Mouse (Mus musculus): ENCODE measurements around the gene Gm20517. TPM values are rescaled to one million over a fixed set of nuclear protein-coding genes. Genes with fewer than 3 reads are reported as not detected.
A peak's percentile ranks its signal among the peaks of the same experiment; 100 is the strongest.
"Not testable (repeated sequence)": the region's sequence is repeated elsewhere in the genome, so short reads cannot be mapped to it uniquely, and the experiment has no call there.

The Gm20517 gene
- total RNA-seq, 2 experiments from 2014 or later, result 3.0 to 3.5 TPM

GRCm38 (mm10) chr17:47595248-47596161 lies 15.9 kb upstream of the Gm20517 start:
- intact Hi-C loops (cut with DNase I), result loop anchor here (1.0 to 2.0 kb wide), 2 partner anchors 73 to 84 kb away; no protein-coding TSS in a partner anchor
- DNase-seq, result peak; percentile 77

GRCm38 (mm10) chr17:47596162-47596838 lies 15.1 kb upstream of the Gm20517 start:
- intact Hi-C loops (cut with DNase I), result loop anchor here (1.0 kb wide), 1 partner anchor 85 kb away; no protein-coding TSS in a partner anchor
- DNase-seq, result peak; percentile 28 to 41

DNA sequence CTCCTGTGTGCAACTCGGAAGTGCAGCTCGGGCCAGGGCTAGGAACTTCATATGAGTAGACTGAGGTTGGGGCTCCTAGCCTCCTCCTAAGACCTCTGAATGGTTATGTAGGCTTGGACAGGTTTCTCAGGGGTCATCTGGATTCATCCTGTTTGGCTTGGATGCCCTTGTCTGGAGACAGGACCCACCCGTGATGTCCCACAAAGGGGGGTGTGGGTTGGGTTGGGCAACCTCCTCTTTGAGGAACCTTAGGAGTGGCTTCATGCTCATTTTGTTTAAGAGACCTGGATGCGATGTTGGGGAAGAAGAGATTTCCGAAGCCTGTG lies 14.6 kb upstream of the Gm20517 start:
- peak in 1 of 2 experiments; percentile 23 for DNase-seq
- intact Hi-C loops (cut with DNase I), result loop anchor here (1.0 kb wide), 1 partner anchor 86 kb away; no protein-coding TSS in a partner anchor

- intact Hi-C loops (cut with DNase I), result no loop called here
- peak; percentile 21 to 26 for DNase-seq
Observed at GRCm38 (mm10) chr17:47597261-47597660, 14.1 kb upstream of the Gm20517 start.

DNA sequence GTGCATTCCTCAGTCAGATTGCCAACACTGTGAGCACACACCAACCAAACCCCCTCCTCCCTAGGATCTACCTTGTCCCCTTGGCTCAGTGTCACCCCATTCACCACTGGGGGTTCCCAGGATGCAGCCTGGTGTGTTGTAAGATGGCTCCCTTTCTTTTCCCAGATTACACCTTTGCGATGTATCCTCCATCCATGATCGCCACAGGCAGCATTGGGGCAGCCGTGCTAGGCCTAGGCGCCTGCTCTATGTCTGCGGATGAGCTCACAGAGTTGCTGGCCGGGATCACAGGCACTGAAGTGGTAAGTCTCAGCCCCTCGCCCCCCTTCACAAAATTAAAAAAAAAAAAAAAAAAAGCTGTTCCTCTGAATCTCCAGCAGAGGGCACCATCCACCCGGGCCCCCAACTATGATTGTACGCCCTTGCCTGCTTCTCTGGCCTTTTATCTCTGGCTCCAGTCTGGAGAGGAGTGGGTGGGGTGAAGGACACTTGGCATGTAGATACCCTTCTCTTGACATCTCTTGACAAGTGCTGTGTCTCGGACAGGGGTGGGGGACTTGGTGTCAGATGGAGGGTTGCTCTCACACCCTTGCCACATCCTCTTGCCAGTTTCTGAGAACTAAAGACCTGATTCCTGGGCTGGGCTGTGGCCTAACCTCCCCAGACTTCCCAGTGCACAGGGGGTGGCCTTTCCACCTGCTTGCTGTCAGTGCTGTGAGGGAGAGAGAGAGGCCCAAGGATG lies 13.4 kb upstream of the Gm20517 start:
- intact Hi-C loops (cut with DNase I), result no loop called here
- DNase-seq, result peak; percentile 53 to 76

DNA sequence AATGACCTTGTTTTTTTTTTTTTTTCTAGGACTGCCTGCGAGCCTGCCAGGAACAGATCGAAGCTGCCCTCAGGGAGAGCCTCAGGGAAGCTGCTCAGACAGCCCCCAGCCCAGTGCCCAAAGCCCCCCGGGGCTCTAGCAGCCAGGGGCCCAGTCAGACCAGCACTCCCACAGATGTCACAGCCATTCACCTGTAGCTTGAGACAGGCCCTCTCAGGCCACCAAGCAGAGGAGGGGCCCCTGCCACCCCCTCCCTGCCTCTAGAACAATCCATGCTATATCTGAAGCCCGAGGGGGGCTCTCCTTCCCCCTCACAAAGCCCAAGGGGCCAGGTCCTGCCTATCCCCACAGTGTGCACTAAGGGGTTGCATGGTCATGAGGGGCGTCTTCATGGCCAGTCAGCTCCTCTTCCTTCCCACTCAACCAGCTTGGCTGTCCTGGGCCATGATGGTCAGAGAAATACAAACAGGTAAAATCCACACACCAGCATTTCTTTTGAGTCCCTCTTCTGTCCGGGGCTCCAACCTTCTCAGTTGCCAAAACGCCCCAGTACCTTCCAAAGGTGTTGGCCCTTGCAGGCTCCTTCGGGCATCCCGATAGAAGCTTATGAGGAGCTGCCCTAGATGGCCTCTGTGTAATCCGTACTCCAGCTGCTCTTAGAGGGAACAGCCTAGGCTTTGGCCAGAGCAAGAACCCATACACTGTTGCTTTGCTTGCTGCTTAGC lies 12.6 kb upstream of the Gm20517 start:
- DNase-seq, result peak in 1 of 2 experiments; percentile 7
- intact Hi-C loops (cut with DNase I), result not testable (repeated sequence)

- intact Hi-C loops (cut with DNase I), result no loop called here
- peak; percentile 48 to 52 for DNase-seq
Observed at GRCm38 (mm10) chr17:47599511-47600297, 11.7 kb upstream of the Gm20517 start.

DNA sequence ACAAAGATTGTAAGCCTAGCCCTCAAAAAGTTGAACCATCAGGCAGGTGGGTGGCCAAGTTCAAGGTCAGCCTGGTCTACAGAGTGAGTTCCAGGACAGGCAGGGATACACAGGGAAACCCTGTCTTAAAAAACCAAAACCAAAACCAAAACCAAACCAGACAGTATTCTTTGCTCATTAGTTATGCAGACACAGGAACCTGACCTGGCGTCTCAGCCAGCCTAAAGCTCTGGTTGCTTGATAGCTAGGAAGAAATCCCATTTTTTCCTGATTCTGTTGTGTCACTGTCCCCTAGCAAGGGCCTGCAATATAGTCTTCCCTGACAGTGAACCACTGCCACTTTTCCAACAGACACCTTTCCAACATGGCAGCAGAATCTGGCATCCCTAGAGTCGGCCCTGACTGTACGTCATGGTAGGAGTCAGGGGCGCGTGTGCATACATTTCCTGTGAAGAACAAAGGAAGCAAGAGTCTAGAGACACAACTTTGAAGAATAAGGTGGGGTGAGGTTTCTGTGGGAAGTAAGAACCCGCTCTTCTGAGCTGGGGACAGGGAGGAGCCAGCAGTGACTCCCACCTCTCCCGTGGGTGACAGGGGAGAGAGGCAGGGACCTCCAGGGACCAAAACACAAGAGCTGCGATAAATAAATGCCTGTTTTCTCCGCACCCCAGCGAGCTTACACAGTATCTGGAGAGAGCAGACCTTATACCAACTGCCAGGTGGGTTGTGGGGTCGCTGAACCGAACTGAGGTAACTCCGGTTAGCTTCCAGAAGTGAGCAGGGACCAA lies 10.6 kb upstream of the Gm20517 start:
- intact Hi-C loops (cut with DNase I), result no loop called here
- DNase-seq, result no peak

- intact Hi-C loops (cut with DNase I), result no loop called here
- DNase-seq, result no peak
Observed at GRCm38 (mm10) chr17:47601389-47601755, 10.0 kb upstream of the Gm20517 start.

DNA sequence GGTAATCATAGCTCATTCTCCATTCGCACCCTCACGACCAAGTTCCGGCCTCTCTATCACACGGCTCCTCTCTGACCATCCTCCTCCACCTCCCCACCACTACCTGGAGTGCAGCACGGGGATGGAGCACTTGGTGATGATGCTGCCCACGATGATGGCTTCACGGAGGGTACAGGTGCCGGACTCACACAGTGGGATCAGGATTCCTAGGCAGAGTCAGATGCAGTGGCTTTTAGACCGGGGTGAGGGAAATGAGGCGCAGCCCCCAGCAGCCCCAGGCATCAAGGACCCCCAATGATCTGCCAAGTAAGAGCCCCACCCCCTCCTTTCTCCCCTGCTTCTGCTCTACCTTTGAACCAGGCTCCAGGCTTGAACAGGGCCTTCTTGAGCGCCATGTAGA lies 9.1 kb upstream of the Gm20517 start:
- intact Hi-C loops (cut with DNase I), result no loop called here

DNA sequence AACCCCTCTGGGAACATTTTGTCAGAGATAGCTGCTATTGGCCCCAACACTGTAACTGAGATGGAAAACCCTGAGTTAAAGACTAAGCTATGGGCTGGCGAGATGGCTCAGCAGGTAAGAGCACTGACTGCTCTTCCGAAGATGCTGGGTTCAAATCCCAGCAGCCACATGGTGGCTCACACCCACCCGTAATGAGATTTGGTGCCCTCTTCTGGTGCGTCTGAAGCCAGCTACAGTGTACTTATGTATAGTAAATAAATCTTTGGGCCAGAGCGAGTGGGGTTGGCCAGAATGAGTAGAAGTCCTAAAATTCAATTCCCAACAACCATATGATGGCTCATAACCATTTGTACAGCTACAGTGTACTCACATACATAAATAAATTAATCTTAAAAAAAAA lies 5.2 kb upstream of the Gm20517 start:
- peak; percentile 25 to 26 for DNase-seq
- intact Hi-C loops (cut with DNase I), result no loop called here

More for the DNA sequence above, 9.1 kb upstream of the Gm20517 start:
- no peak for DNase-seq

DNA sequence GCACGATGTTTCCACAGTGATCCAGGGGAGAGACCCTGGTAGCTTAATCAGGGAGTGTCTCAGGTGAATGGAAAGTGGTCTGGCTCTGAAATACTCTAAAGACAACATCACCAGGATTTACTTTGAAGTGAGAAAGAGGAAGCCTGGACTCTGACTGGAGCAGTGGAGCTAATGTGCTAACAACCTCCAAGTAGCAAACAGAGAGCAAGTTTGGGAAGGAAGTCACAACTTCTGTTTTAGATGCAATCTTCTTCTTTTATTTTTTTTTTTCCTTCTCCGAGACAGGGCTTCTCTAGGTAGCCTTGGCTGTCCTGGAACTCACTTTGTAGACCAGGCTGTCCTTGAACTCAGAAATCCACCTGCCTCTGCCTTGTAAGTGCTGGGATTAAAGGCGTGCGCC lies 2.2 kb upstream of the Gm20517 start:
- intact Hi-C loops (cut with DNase I), result no loop called here
- no peak for DNase-seq

- intact Hi-C loops (cut with DNase I), result loop anchor here (5.0 kb wide), 2 partner anchors 66 to 239 kb away; no protein-coding TSS in a partner anchor
Observed at GRCm38 (mm10) chr17:47611661-47611982, 233 bp downstream of the Gm20517 start.

GRCm38 (mm10) chr17:47614018-47614417 lies 2.6 kb downstream of the Gm20517 start:
- peak; percentile 34 to 58 for DNase-seq
- intact Hi-C loops (cut with DNase I), result loop anchor here (5.0 kb wide), 2 partner anchors 63 to 242 kb away; no protein-coding TSS in a partner anchor

More at GRCm38 (mm10) chr17:47611661-47611982, 233 bp downstream of the Gm20517 start:
- no peak for DNase-seq

GRCm38 (mm10) chr17:47616119-47616518 lies 4.7 kb downstream of the Gm20517 start:
- no peak for DNase-seq
- intact Hi-C loops (cut with DNase I), result no loop called here

GRCm38 (mm10) chr17:47616652-47617051 lies 5.3 kb downstream of the Gm20517 start:
- no peak for DNase-seq
- intact Hi-C loops (cut with DNase I), result no loop called here

GRCm38 (mm10) chr17:47617605-47618307 lies 6.4 kb downstream of the Gm20517 start:
- no peak for DNase-seq
- intact Hi-C loops (cut with DNase I), result no loop called here
